8 mouse cellular contexts compared by ENCODE assay signal in the genomic region with DNA sequence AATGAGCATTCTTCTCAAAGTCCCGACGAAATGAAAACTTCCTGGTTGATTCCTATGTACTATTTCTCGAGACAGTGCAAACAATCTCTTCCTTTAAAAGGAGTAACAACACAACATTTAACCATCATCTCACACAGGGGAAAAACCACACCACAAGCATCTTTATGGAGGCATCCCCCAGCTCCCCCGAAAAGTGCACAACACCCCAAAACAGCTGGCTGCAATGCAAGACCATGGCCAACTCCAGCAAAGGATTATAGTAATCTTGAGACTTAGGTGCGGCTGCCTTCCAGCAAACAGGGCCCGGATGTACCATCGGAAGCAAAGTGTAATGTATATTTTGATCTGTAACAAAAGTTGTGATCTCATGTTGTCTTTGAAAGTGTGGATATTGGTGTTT. TPM values are rescaled to one million over a fixed set of nuclear protein-coding genes. Genes with fewer than 3 reads are reported as not detected.
DNase-seq lines count a peak whose midpoint lies in the region; ATAC-seq and TF ChIP-seq lines count a peak whose summit lies in the region.

No protein-coding gene starts in this region.

- DNase-seq in liver, embryonic 11.5 days (ENCODE audit: low spot score), result no peak
- DNase-seq in liver, result no peak
- peak; percentile 44 for DNase-seq in retina, embryonic 14.5 days (ENCODE audit: low spot score)
- no peak for DNase-seq in spleen, adult 12 weeks (ENCODE audit: low spot score)
- DNase-seq in urinary bladder, postnatal 10 days (ENCODE audit: low spot score), result no peak
- DNase-seq in thymus, adult 2 months, result no peak

- peaks cover 8% of the 10 kb centered on the region for H3K4me1 ChIP-seq in liver, embryonic 11.5 days (replicated peaks; ENCODE audit: control insufficient read depth, insufficient read depth, low read length)
- peaks cover 46% of the 10 kb centered on the region for H3K4me1 ChIP-seq in forebrain, embryonic 13.5 days
- H3K4me1 ChIP-seq in limb, embryonic 15.5 days, result peaks cover 30% of the 10 kb centered on the region
- peaks cover 8% of the 10 kb centered on the region; the same call in 1 of the 2 replicates for H3K4me1 ChIP-seq in thymus, adult 2 months (replicated peaks; ENCODE audit: control insufficient read depth, insufficient read depth, low read length)

- no peak overlapping the region for H3K27ac ChIP-seq in liver, embryonic 11.5 days (ENCODE audit: low read depth, low read length)
- H3K27ac ChIP-seq in forebrain, embryonic 13.5 days, result no peak overlapping the region
- H3K27ac ChIP-seq in limb, embryonic 15.5 days, result peak overlapping the region; percentile 87
- H3K27ac ChIP-seq in thymus, adult 2 months (ENCODE audit: control insufficient read depth, insufficient read depth, low read length), result no peak overlapping the region

- TF ChIP-seq CTCF in thymus, adult 2 months (IDR thresholded peaks at IDR 0.05; ENCODE audit: borderline replicate concordance, control insufficient read depth, extremely low read depth, insufficient read depth, low read length, poor library complexity), result no peak

- WGBS in liver, embryonic 11.5 days, result 9% methylated on average over 7 of the region's 7 CpGs
- WGBS in forebrain, embryonic 13.5 days, result 5% methylated on average over 7 of the region's 7 CpGs
- WGBS in limb, embryonic 15.5 days, result 16% methylated on average over 7 of the region's 7 CpGs
- 32% methylated on average over 7 of the region's 7 CpGs for WGBS in thymus, adult 2 months

- H3K9ac ChIP-seq in liver, embryonic 11.5 days (ENCODE audit: low read depth, low read length), result no peak overlapping the region
- H3K9ac ChIP-seq in forebrain, embryonic 13.5 days, result no peak overlapping the region
- H3K9ac ChIP-seq in limb, embryonic 15.5 days, result peak overlapping the region; percentile 54; the same call in 1 of the 2 replicates

- H3K4me3 ChIP-seq in liver, embryonic 11.5 days (ENCODE audit: low read depth, low read length), result peak overlapping the region; percentile 43; the same call in 1 of the 2 replicates
- peak overlapping the region; percentile 31 for H3K4me3 ChIP-seq in forebrain, embryonic 13.5 days
- peak overlapping the region; percentile 47 for H3K4me3 ChIP-seq in limb, embryonic 15.5 days
- H3K4me3 ChIP-seq in thymus, adult 2 months (ENCODE audit: control insufficient read depth, insufficient read depth, low read length), result no peak overlapping the region

- no peaks in the 10 kb centered on the region for H3K9me3 ChIP-seq in liver, embryonic 11.5 days (ENCODE audit: control insufficient read depth, low read length)
- H3K9me3 ChIP-seq in forebrain, embryonic 13.5 days (replicated peaks), result no peaks in the 10 kb centered on the region
- no peaks in the 10 kb centered on the region for H3K9me3 ChIP-seq in limb, embryonic 15.5 days

- ATAC-seq in liver, embryonic 11.5 days (replicated peaks; ENCODE audit: low FRiP score), result no peak
- ATAC-seq in forebrain, embryonic 13.5 days, result no peak
- no peak for ATAC-seq in limb, embryonic 15.5 days (ENCODE audit: insufficient number of reproducible peaks, low FRiP score, low TSS enrichment, low read depth)

- no peaks in the 10 kb centered on the region for H3K36me3 ChIP-seq in liver, embryonic 11.5 days (ENCODE audit: control insufficient read depth, insufficient read depth, low read length)
- H3K36me3 ChIP-seq in forebrain, embryonic 13.5 days (ENCODE audit: poor library complexity, severe bottlenecking), result no peaks in the 10 kb centered on the region
- H3K36me3 ChIP-seq in limb, embryonic 15.5 days, result no peaks in the 10 kb centered on the region
- H3K36me3 ChIP-seq in thymus, adult 2 months (ENCODE audit: control insufficient read depth, insufficient read depth, low read length), result no peaks in the 10 kb centered on the region

- peak overlapping the region; percentile 67 for H3K4me2 ChIP-seq in liver, embryonic 11.5 days
- peak overlapping the region; percentile 57 for H3K4me2 ChIP-seq in forebrain, embryonic 13.5 days
- peak overlapping the region; percentile 53 for H3K4me2 ChIP-seq in limb, embryonic 15.5 days

- peaks cover 68% of the 10 kb centered on the region for H3K27me3 ChIP-seq in liver, embryonic 11.5 days (replicated peaks; ENCODE audit: control insufficient read depth, insufficient read depth, low read length)
- H3K27me3 ChIP-seq in forebrain, embryonic 13.5 days, result peaks cover 82% of the 10 kb centered on the region
- H3K27me3 ChIP-seq in limb, embryonic 15.5 days, result peaks cover 29% of the 10 kb centered on the region
- peaks cover 31% of the 10 kb centered on the region for H3K27me3 ChIP-seq in thymus, adult 2 months (ENCODE audit: control insufficient read depth, insufficient read depth, low read length)

- TF ChIP-seq POLR2A in thymus, adult 2 months (IDR thresholded peaks at IDR 0.05; ENCODE audit: control insufficient read depth, extremely low read depth, insufficient read depth, low read length, poor library complexity), result no peak

RNA-seq across cellular contexts. Expression of gene Mab21l1, which starts 1.8 kb away (rescaled TPM):
- polyA plus RNA-seq in liver, embryonic 11.5 days (2014; fragmentation: Nextera tagmentation; extraction: Ambion mirVana), result 1.7 and 1.8 TPM in 2 replicates
- polyA plus RNA-seq in forebrain, embryonic 13.5 days (2015; fragmentation: Nextera tagmentation; extraction: Ambion mirVana), result 16.1 and 42.0 TPM in 2 replicates
- polyA plus RNA-seq in limb, embryonic 15.5 days (2015; fragmentation: Nextera tagmentation; extraction: Ambion mirVana), result 16.3 and 17.6 TPM in 2 replicates
- polyA plus RNA-seq in thymus, adult 2 months (2012; rRNA removed), result 0.06 TPM in 1 of 2 replicates, not detected in the other
